Mouse (Mus musculus): ENCODE data around the gene Ptprz1.

DNA sequence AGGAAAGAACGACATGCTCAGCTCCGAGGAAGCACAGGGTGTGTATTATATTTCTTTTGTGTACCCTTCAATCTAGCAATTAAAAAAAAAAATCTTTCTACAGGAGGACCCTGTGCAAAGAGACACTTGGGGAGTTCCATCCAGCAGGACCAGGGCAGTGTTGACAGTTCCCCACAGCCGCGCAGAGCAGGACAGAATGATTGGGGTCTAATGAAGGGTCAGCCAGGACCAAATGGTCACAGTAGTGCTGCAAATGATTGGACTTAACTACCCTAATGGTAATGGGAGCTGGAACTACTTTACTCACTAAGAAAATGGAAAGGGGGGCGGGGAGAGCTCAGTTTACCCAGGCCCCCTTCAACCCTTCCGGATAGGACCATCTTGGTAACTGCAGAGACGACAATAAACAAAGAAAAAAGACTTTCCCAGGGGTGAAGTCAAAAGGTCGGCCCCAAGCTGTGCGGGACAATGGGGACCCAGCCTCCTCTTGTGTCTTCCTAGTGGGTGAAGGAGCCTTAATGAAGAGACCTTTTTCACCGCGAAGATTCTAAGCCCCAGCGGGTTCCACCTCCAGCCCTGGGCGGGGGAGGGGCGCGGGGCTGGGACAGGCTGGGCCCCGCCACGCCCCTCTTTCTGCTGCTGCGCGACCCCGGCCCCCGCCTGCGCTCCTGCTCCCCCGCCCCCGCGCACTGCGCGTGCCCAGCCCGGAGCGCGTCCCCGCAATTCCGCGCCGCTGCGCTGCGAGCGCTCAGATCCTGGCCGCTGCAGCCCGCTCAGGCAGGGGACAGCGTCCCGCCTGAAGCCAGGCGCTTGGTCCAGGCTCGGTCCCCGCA lies at the start of gene Ptprz1:
- TF ChIP-seq EP300 (IDR thresholded peaks at IDR 0.05) (no peak), CTCF (IDR thresholded peaks at IDR 0.05) (no peak)

Data from lung, postnatal 0 days (tissue).